Mouse (Mus musculus): Measurements from ENCODE around the gene Sox5. TPM values are rescaled to one million over a fixed set of nuclear protein-coding genes. Genes with fewer than 3 reads are reported as not detected.

Gene Sox5
- polyA plus RNA-seq, 1 experiment from 2014 or later, result 34.6 TPM

- Histone ChIP-seq H3K27ac (ENCODE audit: low read depth, low read length) (no peak overlapping the region), H3K36me3 (ENCODE audit: control insufficient read depth, insufficient read depth, low read length) (no peaks in the 10 kb centered on the region), H3K4me3 (ENCODE audit: low read depth, low read length) (no peak overlapping the region), H3K4me1 (ENCODE audit: control insufficient read depth, insufficient read depth, low read length) (no peaks in the 10 kb centered on the region), H3K9me3 (ENCODE audit: control insufficient read depth, low read length) (no peaks in the 10 kb centered on the region), H3K27me3 (ENCODE audit: control insufficient read depth, insufficient read depth, low read length) (no peaks in the 10 kb centered on the region), H3K4me2 (ENCODE audit: low read depth, low read length) (no peak overlapping the region), H3K9ac (replicated peaks; ENCODE audit: low read depth, low read length) (no peak overlapping the region)
- no peak for ATAC-seq (ENCODE audit: low read depth)
- 84% methylated on average over 3 of the region's 3 CpGs for WGBS
These were observed 455.0 kb downstream of the Sox5 start for GRCm38 (mm10) chr6:144326817-144327216.

DNA sequence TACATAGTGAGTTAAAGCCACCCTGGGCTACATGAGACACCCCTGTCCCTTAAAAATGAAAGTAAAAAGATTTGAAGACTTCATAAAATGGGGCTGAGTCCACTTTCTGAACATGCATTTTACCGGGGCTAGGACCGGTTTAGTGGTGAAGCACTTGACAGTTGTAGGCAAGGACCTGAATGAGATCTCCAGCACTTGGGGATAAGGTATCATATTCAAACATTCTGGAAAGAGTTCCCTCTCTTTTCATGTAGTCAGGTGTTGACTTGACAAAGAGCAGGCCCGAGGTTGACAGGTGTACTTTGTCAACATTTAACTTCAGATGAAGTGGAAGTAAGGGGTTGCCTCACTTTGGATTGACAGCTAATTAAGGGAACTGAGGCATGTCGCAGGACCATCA, 458.4 kb downstream of the Sox5 start:
- Histone ChIP-seq H3K4me3 (ENCODE audit: low read depth, low read length) (no peak overlapping the region), H3K36me3 (ENCODE audit: control insufficient read depth, insufficient read depth, low read length) (no peaks in the 10 kb centered on the region), H3K9ac (replicated peaks; ENCODE audit: low read depth, low read length) (no peak overlapping the region), H3K27ac (ENCODE audit: low read depth, low read length) (no peak overlapping the region), H3K9me3 (ENCODE audit: control insufficient read depth, low read length) (no peaks in the 10 kb centered on the region), H3K27me3 (ENCODE audit: control insufficient read depth, insufficient read depth, low read length) (no peaks in the 10 kb centered on the region), H3K4me1 (ENCODE audit: control insufficient read depth, insufficient read depth, low read length) (no peaks in the 10 kb centered on the region), H3K4me2 (ENCODE audit: low read depth, low read length) (no peak overlapping the region)
- WGBS, result 92% methylated on average over 4 of the region's 4 CpGs
- no peak for ATAC-seq (ENCODE audit: low read depth)

DNA sequence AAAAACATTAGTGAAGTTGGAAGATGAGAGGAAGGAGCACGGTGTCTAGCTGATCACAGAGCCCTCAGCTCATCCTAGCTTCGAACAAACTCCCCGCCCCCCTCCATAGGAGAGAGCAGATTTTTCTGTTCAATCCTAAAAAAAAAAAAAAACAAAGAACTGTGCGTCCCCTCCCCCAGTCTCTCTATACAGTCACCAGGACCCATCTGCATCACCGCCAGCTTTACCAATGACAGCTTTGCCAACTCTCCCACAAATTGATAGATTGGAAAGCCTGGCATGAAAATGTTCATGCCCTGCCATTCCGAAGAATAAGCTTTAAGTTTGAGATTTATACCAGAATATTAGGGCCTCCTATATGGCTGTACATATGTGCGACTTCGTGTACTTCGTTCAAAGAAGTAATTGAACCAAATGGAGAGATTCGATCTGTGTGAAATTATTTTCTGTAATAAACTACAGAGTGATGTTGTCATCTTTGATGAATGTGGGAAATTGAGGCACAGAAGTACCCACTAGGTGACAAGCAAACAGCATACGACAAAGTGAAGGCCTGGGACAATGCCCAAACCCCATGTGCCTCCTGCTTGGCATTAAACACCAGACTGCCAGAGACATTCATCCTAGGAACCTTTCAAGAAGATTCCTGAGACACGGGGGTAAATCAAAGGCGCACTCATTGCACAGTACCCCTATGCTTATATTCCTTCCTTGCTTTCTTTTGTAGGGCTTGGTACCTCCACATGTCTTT, 459.3 kb downstream of the Sox5 start:
- no peak for ATAC-seq (ENCODE audit: low read depth)
- no peaks in the 10 kb centered on the region for H3K27me3 ChIP-seq (ENCODE audit: control insufficient read depth, insufficient read depth, low read length)
- H3K27ac ChIP-seq (ENCODE audit: low read depth, low read length), result no peak overlapping the region
- H3K4me2 ChIP-seq (ENCODE audit: low read depth, low read length), result no peak overlapping the region
- H3K9me3 ChIP-seq (ENCODE audit: control insufficient read depth, low read length), result no peaks in the 10 kb centered on the region
- no peaks in the 10 kb centered on the region for H3K36me3 ChIP-seq (ENCODE audit: control insufficient read depth, insufficient read depth, low read length)
- H3K9ac ChIP-seq (replicated peaks; ENCODE audit: low read depth, low read length), result no peak overlapping the region
- no peak overlapping the region for H3K4me3 ChIP-seq (ENCODE audit: low read depth, low read length)
- no peaks in the 10 kb centered on the region for H3K4me1 ChIP-seq (ENCODE audit: control insufficient read depth, insufficient read depth, low read length)
- WGBS, result 87% methylated on average over 13 of the region's 13 CpGs

GRCm38 (mm10) chr6:144320327-144320726, 461.4 kb downstream of the Sox5 start:
- H3K27ac ChIP-seq (ENCODE audit: low read depth, low read length), result no peak overlapping the region
- H3K4me3 ChIP-seq (ENCODE audit: low read depth, low read length), result no peak overlapping the region
- no peaks in the 10 kb centered on the region for H3K9me3 ChIP-seq (ENCODE audit: control insufficient read depth, low read length)
- no peaks in the 10 kb centered on the region for H3K36me3 ChIP-seq (ENCODE audit: control insufficient read depth, insufficient read depth, low read length)
- no peak for ATAC-seq (ENCODE audit: low read depth)
- H3K4me1 ChIP-seq (ENCODE audit: control insufficient read depth, insufficient read depth, low read length), result no peaks in the 10 kb centered on the region
- H3K4me2 ChIP-seq (ENCODE audit: low read depth, low read length), result no peak overlapping the region
- no peak overlapping the region for H3K9ac ChIP-seq (replicated peaks; ENCODE audit: low read depth, low read length)
- no peaks in the 10 kb centered on the region for H3K27me3 ChIP-seq (ENCODE audit: control insufficient read depth, insufficient read depth, low read length)

DNA sequence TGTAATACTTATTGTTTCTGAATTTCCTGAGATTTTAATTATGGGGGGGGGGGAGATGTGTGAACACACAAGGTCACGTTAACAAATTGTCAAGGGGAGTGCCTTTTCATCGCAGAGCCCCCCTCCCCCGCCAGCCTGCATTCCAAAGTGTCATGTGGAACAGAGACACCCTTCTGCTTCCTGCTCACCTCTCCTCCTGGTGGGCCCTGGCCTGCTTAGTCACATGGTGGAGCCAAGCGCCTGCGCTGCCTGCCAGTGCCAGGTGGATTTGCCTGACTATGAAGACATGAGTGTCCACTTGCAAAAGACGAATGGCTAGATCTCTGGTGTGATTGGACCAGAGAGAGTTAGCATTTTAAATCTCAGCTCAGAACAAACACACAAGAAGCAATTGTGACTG, 462.1 kb downstream of the Sox5 start:
- no peaks in the 10 kb centered on the region for H3K36me3 ChIP-seq (ENCODE audit: control insufficient read depth, insufficient read depth, low read length)
- no peaks in the 10 kb centered on the region for H3K27me3 ChIP-seq (ENCODE audit: control insufficient read depth, insufficient read depth, low read length)
- 74% methylated on average over 6 of the region's 6 CpGs for WGBS
- no peaks in the 10 kb centered on the region for H3K4me1 ChIP-seq (ENCODE audit: control insufficient read depth, insufficient read depth, low read length)
- no peak overlapping the region for H3K4me3 ChIP-seq (ENCODE audit: low read depth, low read length)
- H3K27ac ChIP-seq (ENCODE audit: low read depth, low read length), result no peak overlapping the region
- H3K9ac ChIP-seq (replicated peaks; ENCODE audit: low read depth, low read length), result no peak overlapping the region
- no peaks in the 10 kb centered on the region for H3K9me3 ChIP-seq (ENCODE audit: control insufficient read depth, low read length)
- H3K4me2 ChIP-seq (ENCODE audit: low read depth, low read length), result no peak overlapping the region
- no peak for ATAC-seq (ENCODE audit: low read depth)

GRCm38 (mm10) chr6:144312781-144313754, 468.7 kb downstream of the Sox5 start:
- H3K4me3 ChIP-seq (ENCODE audit: low read depth, low read length), result no peak overlapping the region
- no peaks in the 10 kb centered on the region; the same call in 1 of the 2 replicates for H3K4me1 ChIP-seq (ENCODE audit: control insufficient read depth, insufficient read depth, low read length)
- no peak overlapping the region for H3K9ac ChIP-seq (replicated peaks; ENCODE audit: low read depth, low read length)
- H3K4me2 ChIP-seq (ENCODE audit: low read depth, low read length), result no peak overlapping the region
- H3K9me3 ChIP-seq (ENCODE audit: control insufficient read depth, low read length), result no peaks in the 10 kb centered on the region
- peak; percentile 76 for ATAC-seq (ENCODE audit: low read depth)
- no peaks in the 10 kb centered on the region for H3K27me3 ChIP-seq (ENCODE audit: control insufficient read depth, insufficient read depth, low read length)
- no peaks in the 10 kb centered on the region for H3K36me3 ChIP-seq (ENCODE audit: control insufficient read depth, insufficient read depth, low read length)
- no peak overlapping the region for H3K27ac ChIP-seq (ENCODE audit: low read depth, low read length)
- WGBS, result 17% methylated on average over 17 of the region's 17 CpGs

GRCm38 (mm10) chr6:144312282-144312780, 469.4 kb downstream of the Sox5 start:
- Histone ChIP-seq H3K4me1 (ENCODE audit: control insufficient read depth, insufficient read depth, low read length) (no peaks in the 10 kb centered on the region; the same call in 1 of the 2 replicates), H3K36me3 (ENCODE audit: control insufficient read depth, insufficient read depth, low read length) (no peaks in the 10 kb centered on the region), H3K9me3 (ENCODE audit: control insufficient read depth, low read length) (no peaks in the 10 kb centered on the region), H3K4me2 (ENCODE audit: low read depth, low read length) (no peak overlapping the region), H3K9ac (replicated peaks; ENCODE audit: low read depth, low read length) (no peak overlapping the region), H3K27me3 (ENCODE audit: control insufficient read depth, insufficient read depth, low read length) (no peaks in the 10 kb centered on the region), H3K27ac (ENCODE audit: low read depth, low read length) (no peak overlapping the region), H3K4me3 (ENCODE audit: low read depth, low read length) (no peak overlapping the region)
- 34% methylated on average over 7 of the region's 7 CpGs for WGBS
- no peak for ATAC-seq (ENCODE audit: low read depth)

DNA sequence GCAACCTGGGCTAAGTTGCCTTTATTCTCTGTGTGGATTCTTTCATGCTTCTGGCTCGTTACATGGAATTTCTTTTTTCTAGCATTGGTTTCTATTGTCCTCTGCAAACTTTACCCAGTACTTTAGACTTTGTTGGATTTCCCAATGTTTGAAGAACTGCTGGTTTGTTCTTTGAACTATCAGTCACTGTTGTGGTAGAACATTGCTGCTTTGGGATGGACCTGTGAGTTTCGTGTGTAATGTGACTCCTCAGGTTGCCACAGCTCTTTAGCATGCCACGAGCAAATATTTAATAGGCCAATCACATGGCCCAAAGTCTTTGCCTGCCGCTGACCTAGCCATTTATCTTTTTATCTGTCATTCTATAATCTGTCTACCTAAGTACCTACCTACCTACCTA, 470.0 kb downstream of the Sox5 start:
- Histone ChIP-seq H3K27ac (ENCODE audit: low read depth, low read length) (no peak overlapping the region), H3K4me3 (ENCODE audit: low read depth, low read length) (no peak overlapping the region), H3K4me1 (ENCODE audit: control insufficient read depth, insufficient read depth, low read length) (no peaks in the 10 kb centered on the region; the same call in 1 of the 2 replicates), H3K36me3 (ENCODE audit: control insufficient read depth, insufficient read depth, low read length) (no peaks in the 10 kb centered on the region), H3K27me3 (ENCODE audit: control insufficient read depth, insufficient read depth, low read length) (no peaks in the 10 kb centered on the region), H3K9me3 (ENCODE audit: control insufficient read depth, low read length) (no peaks in the 10 kb centered on the region), H3K9ac (replicated peaks; ENCODE audit: low read depth, low read length) (no peak overlapping the region), H3K4me2 (ENCODE audit: low read depth, low read length) (no peak overlapping the region)
- ATAC-seq (ENCODE audit: low read depth), result no peak
- WGBS, result 52% methylated on average over 4 of the region's 4 CpGs

- no peak for ATAC-seq (ENCODE audit: low read depth)
- Histone ChIP-seq H3K9me3 (ENCODE audit: control insufficient read depth, low read length) (no peaks in the 10 kb centered on the region), H3K4me1 (ENCODE audit: control insufficient read depth, insufficient read depth, low read length) (no peaks in the 10 kb centered on the region; the same call in 1 of the 2 replicates), H3K4me3 (ENCODE audit: low read depth, low read length) (no peak overlapping the region), H3K4me2 (ENCODE audit: low read depth, low read length) (no peak overlapping the region), H3K27me3 (ENCODE audit: control insufficient read depth, insufficient read depth, low read length) (no peaks in the 10 kb centered on the region), H3K36me3 (ENCODE audit: control insufficient read depth, insufficient read depth, low read length) (no peaks in the 10 kb centered on the region), H3K27ac (ENCODE audit: low read depth, low read length) (no peak overlapping the region), H3K9ac (replicated peaks; ENCODE audit: low read depth, low read length) (no peak overlapping the region)
These were observed 472.6 kb downstream of the Sox5 start for GRCm38 (mm10) chr6:144309171-144309570.
